Mouse (Mus musculus): ENCODE measurements at regions not wholly inside any gene's neighbourhood (a gene's known extent, or its start where the extent isn't known, plus 50 kb on each side); places are given as distances from the start of the nearest gene placed in this dataset.

DNA sequence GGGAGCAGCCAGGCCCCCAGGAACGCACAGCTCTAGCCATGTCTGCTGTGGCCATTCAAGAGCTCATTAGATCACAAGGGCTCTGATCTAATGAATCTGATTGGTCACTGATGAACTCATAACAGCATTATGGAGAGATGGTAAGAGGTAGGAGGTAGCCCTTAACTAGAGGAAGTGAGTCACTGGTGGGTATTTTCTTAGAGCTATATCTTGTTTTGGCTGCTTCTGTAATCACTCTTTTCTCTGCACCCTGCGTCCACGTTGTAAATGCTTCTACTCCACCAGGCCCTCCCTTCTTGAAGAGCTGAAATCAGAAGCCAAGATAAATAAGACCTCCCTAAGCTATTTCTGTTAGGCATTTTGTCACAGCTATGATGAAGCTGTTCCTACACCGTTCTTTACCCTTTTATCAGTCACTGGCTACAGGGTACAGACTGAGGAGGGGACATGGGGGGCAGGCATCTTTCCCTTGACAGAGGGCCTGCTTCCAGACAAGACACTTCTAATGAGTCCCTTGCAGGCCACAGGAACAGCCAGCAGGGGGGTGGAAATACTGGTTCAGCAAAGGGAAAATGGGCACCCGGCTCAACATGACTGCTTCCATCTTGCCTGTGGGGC lies 412.1 kb downstream of the Pdcd6ip start:
- no peak for DNase-seq

DNA sequence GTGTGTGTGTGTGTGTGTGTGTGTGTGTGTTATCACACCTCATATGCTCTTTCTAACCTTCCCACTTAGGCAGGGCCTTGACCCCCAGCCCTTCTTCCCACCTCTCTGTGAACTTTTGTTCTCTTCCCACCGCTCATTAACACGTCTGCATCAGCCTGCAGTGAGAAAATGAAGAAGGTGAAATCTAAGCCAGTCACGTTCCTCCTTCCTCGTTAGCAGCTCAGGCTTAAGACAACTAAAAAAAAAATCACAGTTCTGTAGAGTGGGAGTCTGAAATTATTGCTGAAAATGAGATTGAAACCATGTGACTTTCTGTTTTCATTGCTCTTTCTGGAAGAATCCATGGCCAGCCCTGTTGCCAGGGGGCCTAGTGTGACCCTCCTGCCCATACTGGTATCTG lies 420.7 kb downstream of the Pdcd6ip start:
- no peak for DNase-seq

DNA sequence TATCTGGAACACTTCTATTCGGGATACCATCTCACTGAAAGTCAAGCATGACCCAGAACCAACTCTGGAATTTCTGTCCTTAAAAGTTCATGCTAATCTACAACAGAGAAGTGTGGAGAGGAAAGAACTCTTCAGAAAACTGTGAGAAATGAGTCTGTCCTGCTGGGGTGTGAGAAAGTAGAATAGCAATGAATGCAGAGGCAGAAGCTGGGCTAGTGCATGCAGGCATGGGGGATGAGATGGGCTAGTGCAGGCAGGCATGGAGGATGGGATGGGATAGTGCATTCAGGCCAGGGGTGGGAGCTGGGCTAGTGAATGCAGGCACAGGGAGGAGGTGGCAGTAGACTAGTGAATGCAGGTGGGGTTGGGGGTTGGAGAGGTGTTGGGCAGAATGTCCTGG lies 424.8 kb downstream of the Pdcd6ip start:
- DNase-seq = no peak

DNA sequence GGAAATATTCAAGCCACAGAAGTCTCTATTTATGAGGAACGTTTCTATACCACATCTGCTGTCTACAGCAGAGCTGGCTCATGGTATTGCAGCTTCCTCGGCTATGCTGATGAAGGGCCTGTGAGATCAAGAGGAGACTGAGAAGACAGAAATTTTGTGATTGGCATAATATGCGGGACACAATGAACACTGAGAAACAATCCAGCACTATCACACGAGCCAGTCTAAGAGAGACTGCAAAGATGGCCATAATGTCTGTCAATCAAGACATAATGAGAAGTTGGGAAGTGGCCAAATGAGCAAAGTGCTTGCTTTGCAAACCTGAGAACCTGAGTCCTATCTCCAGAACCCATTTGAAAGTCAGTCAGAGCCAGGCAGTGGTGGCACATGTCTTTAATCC lies 437.5 kb downstream of the Pdcd6ip start:
- no peak for DNase-seq

DNA sequence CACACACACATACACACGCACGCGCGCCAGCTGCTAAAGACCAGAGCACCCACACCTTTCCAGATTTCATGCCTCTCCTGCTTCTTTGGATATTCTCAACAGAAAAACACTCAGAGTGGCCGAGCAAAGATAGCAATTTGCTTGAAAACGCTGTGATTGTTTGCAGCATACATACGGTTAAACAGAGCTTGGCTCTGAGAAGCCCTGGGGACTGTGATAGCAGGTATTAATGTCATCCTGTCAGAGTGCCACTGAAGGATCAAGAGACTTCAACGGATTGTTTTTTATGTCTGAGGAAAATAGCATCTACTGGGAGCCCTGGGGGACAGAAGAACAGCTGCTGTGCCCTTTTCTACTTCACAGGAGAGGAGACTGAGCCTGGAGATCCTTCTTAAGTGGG lies 440.4 kb downstream of the Pdcd6ip start:
- DNase-seq = no peak

DNA sequence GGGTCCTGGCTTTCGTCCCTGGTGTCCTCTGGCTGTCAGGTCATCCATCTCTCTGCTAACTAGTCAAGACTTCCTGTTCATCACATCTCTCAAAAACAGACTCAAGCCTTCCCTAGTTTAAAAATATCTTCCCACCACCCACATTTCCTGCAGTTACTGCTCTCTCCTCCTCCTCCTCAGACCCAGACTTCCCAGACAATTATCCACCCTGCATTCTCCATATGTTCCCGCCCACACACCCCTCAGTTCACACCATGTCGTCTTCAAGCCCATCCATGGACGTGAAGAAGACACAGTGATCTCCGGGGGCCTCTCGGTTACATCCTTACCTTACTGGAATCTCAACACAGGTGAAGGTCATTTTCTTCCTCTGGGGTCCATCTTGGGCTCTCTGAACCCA lies 444.4 kb downstream of the Pdcd6ip start:
- no peak for DNase-seq

DNA sequence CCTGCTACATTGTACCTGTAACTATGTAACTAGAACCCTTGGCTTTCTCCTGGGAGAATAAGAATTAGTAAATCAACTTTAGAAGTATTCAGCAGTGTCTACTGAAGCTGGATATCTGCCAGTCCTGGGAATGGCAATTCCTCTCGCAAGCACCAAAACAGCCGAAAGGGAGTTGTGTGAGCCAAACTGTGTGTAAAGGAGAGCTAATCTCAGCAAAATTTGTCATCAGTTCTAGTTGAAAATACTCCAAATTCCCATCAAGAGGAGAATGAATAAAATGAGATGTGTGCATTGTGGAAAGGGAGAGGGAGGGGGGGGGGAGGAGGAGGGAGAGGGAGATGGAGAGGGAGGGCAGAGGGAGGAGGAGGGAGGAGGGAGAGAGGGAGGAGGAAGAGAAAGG lies 447.8 kb downstream of the Pdcd6ip start:
- DNase-seq = no peak

DNA sequence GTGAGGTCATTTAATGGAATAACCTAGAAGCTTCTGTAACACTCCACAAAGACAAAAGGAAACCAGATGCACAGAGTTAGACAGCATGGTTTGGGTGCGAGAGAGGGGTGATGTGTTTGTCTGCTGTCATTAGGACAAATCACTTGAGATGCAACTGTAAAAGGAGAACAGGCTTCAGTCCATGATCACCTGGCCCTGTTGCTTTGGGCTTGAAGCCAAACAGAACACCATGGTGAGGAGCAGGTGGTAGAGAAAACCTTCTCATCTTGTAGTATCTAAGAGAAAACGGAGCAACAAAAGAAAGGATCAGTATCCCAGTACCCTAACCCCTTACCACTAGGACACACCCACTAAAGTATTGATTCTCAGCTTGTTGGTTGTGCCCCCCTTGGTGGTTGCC lies 449.5 kb downstream of the Pdcd6ip start:
- no peak for DNase-seq

DNA sequence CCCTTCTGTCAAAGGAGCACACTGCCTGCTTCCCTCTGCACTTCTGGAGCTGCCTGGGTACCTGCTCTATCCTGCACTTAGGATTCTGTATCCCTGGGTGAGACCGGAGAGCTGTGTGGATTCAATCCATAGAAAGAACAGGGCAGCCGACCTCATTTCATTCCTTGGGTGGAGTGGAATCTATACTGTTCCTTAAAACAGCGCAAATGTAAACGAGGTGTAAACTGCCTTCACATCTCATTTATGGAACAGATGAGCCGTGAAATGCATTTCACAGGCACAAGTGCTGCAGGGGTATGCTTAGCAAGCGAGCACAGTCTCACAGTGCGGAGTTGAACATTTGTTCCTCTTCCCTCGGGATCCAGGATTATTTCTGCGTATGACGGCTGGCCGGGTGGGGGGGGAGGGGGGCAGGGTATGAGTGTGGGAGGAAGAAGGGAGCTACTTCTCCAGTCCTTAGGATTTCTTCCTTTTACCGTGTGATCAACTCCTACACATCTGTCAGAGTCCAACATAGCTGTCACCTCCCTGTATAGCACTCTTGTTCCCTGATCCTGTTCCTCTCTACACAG lies 459.3 kb downstream of the Pdcd6ip start:
- no peak for DNase-seq

DNA sequence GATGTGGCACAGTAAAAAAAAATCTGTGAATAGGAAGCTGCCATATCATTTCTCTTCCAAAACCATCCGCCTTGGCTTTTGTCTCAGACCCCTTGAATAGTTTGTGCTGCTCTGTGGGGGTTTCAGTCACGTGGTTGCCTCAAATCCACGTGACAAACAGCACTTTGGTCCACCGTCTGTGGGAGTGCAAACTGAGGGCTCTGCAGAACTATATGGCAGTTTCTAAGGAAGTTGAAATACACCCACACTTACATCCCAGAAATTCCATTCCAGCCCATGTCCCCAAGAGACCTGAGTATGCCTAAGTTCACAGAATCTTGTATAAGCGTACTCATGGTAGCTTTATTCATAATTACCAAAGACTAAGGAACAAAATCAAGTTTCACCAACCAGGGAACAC lies 460.1 kb downstream of the Pdcd6ip start:
- no peak for DNase-seq

DNA sequence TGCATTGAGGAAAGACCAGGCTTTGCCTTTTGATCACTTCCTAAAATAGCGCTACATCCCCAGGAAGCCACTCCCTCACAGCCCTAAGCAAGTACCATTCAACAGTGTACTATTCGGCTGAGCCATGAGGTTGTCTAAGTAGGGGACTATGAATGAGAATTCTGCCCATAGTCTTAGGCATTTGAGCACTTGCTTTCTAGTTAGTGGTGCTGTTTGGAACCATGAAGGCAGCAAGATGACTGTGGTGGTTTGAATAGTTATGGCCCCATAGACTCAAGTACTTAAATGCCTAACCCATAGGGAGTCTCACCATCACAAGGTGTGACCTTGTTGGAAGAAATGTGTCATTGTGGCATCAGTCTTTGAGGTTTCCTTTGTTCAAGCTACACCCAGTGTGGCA lies 464.2 kb downstream of the Pdcd6ip start:
- DNase-seq = no peak

DNA sequence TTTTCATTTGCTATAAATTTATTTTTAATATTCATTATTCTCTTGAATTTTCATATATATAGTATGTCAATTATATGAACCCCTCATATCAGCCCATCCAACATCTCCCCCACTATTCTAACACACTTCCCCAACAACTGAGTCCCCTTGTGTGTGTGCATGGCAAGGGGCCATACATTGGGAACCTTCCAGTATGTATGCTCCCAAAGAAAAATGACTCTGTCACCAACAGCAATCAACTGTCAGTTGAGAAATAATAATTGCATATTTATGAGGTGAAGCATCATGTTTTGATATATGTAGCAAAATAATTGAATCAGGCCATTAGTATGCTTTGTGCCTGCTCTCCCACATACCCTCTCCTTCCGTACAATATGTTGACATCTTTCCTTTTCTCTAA lies 474.7 kb downstream of the Pdcd6ip start:
- no peak for DNase-seq

DNA sequence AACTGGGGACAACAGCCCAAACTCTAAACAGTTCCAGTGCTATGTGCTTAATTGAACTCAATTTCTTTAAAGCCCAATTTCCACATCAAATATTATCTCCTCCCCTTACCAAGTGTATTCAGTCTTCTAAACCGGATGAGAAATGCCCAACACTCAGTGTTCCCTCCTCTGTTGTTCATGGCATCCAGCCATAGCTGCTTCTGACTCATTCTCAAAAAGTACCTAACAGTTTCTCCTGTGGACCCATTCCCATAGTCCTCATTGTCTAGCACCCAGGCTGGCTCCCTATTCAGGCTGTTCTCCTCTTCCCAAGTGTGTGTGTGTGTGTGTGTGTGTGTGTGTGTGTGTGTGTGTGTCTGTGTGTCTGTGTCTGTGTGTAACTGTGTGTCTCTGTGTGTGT lies 478.7 kb downstream of the Pdcd6ip start:
- DNase-seq = no peak

DNA sequence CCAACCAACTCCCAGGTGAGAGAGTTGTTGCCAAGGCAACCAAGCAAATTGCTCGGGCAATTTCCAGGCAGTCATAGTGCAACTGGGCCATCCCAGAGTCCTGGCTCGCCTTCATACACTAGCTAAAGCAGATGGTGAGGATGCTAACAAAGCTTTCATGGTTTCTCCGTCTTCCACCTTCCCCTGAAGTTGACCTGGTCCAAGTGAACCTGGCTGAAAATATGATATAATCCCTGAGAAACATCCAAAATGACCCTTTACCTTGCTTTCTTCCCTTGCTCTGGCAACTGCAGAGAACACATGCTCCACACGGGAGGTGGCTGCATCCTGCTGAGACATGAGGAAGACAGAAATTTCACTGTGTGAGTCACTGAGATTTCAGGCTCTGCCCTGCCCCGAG lies 494.1 kb downstream of the Pdcd6ip start:
- no peak for DNase-seq

DNA sequence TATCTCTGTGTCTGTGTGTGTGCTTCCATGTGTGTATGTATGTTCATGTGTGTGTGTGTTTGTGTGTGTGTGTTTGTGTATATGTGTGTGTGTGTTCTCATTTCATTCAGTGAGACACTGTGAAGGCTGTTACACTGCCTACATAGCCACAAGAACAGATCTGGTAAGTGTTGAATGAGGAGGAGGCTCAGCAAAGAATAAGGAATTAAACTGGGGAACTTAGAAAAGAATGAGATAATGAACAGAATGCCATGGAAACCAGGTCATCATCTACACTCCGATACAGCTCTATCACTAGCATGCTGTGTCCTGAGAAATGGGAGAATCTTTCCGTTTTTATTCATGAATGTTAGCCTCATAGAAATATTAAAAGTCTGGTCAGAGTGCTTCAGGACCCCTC lies 495.7 kb downstream of the Pdcd6ip start:
- DNase-seq = no peak

DNA sequence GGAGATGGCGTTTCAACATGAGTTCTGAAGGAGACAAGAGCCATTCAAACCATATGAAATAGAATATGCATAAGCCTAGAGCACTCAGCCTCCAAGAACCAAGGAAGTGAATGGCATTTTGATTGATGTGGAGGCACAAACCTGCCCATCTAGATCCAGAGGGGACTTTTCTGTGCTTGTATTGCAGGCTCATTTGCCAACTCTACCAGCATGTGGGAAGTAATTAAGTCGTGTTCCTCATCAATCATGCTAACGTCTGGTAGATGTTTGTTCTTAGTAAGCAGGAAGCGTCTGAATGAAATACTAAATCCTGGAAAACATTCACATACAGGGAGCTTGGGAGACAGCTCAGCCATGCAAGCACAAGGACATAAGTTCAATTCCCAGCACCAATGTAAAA lies 499.9 kb downstream of the Pdcd6ip start:
- no peak for DNase-seq

DNA sequence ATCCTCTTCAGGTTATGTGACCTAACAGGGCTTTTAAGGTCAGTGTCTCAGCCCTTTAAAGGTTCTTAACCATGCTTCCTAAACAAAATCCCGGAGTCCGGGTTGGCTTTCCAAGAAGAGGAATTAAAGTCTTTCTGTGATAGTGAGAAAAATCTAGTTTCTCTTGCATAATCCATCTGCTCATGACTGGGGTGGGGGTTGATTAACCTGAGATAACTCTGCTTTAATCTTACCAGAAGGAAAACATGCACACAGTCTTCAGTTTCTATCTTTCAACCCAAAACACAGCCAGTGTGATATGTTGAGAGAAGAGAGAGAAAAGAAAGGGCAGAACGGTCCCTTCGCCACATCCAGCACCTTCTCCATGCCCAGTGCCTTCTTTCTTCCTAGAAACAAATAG lies 508.8 kb downstream of the Pdcd6ip start:
- no peak for DNase-seq

DNA sequence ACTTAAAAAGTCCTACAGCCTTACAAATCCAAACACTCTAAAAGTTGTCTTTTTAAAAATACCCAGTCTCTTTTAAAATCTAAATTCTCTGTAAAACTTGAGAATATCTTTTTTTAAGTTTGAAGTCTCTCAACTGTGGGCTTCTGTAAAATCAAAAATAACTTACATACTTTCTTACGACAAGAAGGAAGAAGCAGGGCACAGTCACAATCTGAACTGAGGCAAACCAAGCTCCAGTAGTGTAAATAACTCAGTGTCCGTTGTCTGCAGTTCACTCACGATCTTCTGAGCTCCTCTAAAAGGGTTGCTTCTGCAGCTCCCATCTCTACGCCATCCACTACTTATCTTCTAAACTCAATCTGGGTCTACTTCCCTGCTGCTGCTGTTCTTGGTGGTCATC lies 512.5 kb downstream of the Pdcd6ip start:
- no peak for DNase-seq

DNA sequence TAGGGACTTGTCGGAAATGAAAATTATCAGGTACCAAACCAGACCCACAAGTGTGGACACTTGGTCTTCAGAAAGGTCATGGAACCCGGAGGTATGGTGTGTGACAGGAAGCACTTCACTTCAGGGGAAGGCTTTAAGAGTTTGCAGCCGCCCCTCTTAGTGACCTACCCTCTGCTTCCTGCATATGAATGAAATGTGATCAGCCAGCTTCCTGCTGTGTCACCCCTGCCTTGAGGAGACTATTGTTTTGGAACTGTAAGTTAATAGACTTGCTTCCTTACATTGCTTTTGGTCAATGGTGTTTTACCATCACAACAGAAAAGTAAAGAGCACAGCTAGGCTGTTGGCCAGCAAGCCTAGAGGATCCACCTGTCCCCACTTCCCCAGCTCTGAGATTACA lies 515.3 kb downstream of the Pdcd6ip start:
- DNase-seq = no peak

DNA sequence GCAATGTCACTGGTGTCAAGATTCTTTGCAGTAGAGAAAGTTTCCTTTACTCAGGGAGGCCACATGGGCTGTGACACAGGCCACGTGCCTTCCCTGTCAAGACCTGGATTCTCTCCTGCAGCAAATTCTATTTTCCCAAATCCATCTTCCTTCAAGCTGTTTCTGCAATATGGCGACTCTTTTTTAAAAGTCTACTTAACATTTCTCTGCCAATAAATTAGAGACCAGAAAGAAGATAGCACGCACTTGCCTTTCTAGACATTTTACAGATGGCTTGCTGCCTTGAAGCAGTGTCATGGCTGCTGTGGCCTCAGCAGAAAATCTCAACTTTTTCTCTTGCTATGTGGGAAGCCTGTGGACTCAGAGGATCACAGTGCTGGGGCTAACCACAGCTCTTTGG lies 516.9 kb downstream of the Pdcd6ip start:
- no peak for DNase-seq

DNA sequence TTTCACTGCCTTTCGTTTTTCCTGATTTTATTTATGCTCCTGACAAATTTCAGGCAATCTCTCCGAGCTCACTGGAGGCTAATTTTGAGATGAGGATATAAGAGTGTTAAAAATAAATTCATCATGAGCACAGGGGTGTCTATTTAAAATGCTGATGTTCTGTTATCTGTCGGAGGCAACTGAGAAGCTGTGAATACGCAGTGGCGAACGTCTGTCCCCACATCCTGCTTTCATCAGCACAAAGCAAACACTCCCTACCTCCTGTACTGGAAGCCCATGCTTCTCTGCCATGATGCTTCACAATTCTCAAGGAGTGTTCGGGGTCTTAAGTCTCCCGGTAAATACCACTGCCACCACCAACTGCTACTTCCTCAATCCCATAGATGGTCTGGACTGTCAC lies 526.9 kb downstream of the Pdcd6ip start:
- DNase-seq = no peak

DNA sequence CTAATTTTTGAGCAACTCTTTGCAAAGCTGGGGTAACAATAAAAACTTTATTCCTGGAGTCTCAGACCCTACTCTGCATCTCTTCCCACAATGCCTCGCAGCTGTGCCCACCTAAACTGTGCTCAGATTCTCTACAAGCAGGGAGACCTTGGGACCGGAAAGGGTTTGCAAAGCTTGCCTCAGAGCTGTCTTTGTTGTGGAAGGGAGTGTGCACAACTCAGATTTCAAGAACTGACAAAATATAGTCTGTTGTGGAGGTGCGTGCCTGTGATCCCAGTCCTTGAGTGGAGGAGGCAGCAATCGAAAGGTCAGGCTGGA lies 530.2 kb downstream of the Pdcd6ip start:
- DNase-seq = no peak

DNA sequence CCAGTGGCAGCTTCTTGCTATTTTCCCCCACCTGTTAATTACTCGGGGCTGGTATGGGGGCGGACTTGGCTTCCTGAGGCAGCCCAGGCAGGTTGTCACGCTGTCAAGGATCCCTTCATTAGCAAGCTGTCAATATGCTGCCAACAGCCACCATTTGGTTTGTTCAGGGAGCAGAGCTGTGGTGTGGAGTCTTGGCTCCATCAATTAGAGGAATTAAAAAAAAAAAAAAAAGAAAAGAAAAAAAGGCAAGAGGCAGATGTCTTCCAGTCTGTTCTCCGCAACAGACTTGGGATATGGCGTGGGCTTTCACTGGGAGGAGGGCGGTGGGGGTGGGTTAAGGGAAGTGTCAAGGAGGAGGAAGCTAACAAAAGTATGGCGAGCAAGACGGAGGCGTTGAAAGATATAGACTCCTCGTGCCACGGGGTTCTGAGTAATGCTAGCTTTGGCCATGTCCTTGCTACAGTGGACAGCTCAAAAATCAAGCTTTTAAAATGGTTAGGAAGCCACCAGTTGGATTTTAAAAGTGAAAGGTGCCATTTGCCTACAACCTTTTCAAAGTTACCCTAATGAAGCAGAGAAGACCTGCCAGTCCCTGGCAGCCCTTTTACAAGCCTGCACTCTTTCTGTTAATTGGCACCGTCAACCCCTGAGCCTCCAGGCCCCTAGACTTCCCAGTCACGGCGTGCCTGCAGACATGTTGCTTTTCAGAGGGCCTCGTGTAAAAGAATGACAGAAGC lies 530.7 kb downstream of the Pdcd6ip start:
- DNase-seq = no peak

DNA sequence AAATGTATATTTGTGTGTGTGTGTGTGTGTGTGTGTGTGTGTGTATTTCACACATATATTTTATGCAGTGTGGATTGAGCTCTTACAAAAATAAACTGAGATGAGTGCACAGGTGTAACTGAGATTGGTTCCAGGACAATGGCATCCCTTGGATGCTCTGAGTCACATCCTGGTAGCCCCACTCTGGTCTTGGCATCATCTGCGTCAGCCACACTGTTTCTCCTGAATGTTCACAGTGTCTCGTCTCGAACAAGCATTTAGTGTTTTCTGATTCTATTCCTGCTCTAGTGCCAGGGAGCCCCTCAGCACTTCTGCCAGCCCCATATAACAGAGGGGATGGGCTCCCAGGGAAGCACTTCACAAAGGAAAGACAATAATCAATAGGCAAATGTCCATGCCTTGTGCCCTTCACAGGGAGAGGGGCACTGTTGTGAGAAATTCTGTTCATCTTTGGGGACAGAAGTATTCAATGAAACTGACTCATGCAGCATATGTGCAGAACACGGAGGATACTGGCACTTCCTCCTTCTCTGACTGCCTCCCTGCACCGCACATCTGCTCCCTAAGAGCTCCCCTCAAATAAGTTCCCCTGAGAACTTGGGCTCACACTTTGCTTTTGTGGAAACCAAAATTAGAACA lies 536.2 kb downstream of the Pdcd6ip start:
- no peak for DNase-seq

Measured in kidney, postnatal 25 days (tissue).